Mouse (Mus musculus) olfactory bulb, adult 2 months (tissue): ENCODE measurements around the gene 7530416G11Rik.

Experiments
- CTCF ChIP-seq: fragments of 200-500 bp; IDR thresholded peaks from 2 replicates; pipeline ENCODE4 v1.5.1; 2012; ENCODE audit warnings: low read depth, mild to moderate bottlenecking, low read length, moderate library complexity; ENCODE audit not compliant: insufficient read depth
- POLR2A ChIP-seq: fragments of 200-500 bp; IDR thresholded peaks from 2 replicates; pipeline ENCODE4 v1.6.1; 2012; ENCODE audit warnings: mild to moderate bottlenecking, low read depth, low read length, moderate library complexity; ENCODE audit not compliant: insufficient read depth

- TF ChIP-seq POLR2A (no peak), CTCF (no peak)
Observed at GRCm38 (mm10) chr15:85505118-85505925, 2.3 kb upstream of the 7530416G11Rik start.
